Mouse (Mus musculus): ENCODE results near the gene Ppp2r5b. TPM values are rescaled to one million over a fixed set of nuclear protein-coding genes. Genes with fewer than 3 reads are reported as not detected.

Gene Ppp2r5b
- polyA plus RNA-seq, 1 experiment = 3.0 TPM

GRCm38 (mm10) chr19:6231036-6231435, 4.6 kb downstream of the Ppp2r5b start:
- Histone ChIP-seq H3K4me1 (ENCODE audit: control insufficient read depth) (peaks cover 36% of the 10 kb centered on the region), H3K9me3 (ENCODE audit: control insufficient read depth, low read length) (no peaks in the 10 kb centered on the region), H3K4me3 (replicated peaks) (no peak overlapping the region), H3K27me3 (ENCODE audit: control insufficient read depth) (no peaks in the 10 kb centered on the region), H3K36me3 (ENCODE audit: control insufficient read depth) (peaks cover 28% of the 10 kb centered on the region)
- no peak for TF ChIP-seq TAL1 (IDR thresholded peaks at IDR 0.05; ENCODE audit: low read length)
- TF ChIP-seq GATA1 (IDR thresholded peaks at IDR 0.05; ENCODE audit: low read length) = no peak

DNA sequence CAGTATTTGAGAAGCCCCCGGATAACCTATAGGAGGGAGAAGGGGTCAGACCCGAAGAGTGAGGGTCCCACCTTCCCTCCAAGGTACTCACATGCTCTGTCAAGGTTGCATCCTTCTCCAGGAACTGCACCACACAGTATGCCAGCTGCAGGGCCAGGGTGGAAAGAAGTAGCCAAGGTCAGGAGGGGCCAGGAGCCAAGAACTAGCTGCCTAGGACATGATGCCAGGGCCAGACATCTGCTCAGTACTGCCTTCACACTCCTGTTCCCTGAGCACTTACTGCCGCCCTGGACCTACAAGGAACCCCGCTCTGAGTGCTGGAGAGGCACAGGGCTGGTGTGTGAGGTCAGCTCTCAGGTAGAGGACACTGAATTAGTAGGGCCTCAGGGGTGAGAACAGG, 5.3 kb downstream of the Ppp2r5b start:
- peaks cover 28% of the 10 kb centered on the region for H3K36me3 ChIP-seq (ENCODE audit: control insufficient read depth)
- TF ChIP-seq GATA1 (IDR thresholded peaks at IDR 0.05; ENCODE audit: low read length) = no peak
- TF ChIP-seq TAL1 (IDR thresholded peaks at IDR 0.05; ENCODE audit: low read length) = no peak
- no peaks in the 10 kb centered on the region for H3K27me3 ChIP-seq (ENCODE audit: control insufficient read depth)

DNA sequence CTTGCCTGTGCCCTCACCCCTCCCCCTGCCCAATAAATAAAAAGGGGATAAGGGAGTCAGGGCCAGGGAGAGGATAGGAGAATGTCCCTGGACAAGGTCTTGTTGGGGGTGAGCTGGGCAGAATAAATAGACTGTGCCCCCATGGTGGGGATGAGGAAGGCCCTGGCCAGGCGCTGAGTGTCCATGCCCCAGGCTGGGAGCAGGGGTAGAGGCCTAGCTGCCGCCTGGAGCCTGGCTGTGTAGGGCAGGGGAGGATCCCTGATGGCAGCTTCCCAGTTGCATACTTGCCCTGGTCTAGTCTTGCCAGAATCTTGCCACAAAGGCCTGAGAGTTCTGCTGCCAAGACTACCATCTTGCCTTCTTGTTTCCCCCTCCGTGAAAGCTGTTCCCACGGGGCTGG, 7.8 kb downstream of the Ppp2r5b start:
- Histone ChIP-seq H3K36me3 (ENCODE audit: control insufficient read depth) (peaks cover 25% of the 10 kb centered on the region), H3K4me1 (ENCODE audit: control insufficient read depth) (peaks cover 9% of the 10 kb centered on the region), H3K9me3 (ENCODE audit: control insufficient read depth, low read length) (no peaks in the 10 kb centered on the region), H3K27me3 (ENCODE audit: control insufficient read depth) (no peaks in the 10 kb centered on the region), H3K4me3 (replicated peaks) (no peak overlapping the region)
- TF ChIP-seq TAL1 (IDR thresholded peaks at IDR 0.05; ENCODE audit: low read length) = no peak
- TF ChIP-seq GATA1 (IDR thresholded peaks at IDR 0.05; ENCODE audit: low read length) = no peak

More for the DNA sequence above, 5.3 kb downstream of the Ppp2r5b start:
- Histone ChIP-seq H3K9me3 (ENCODE audit: control insufficient read depth, low read length) (no peaks in the 10 kb centered on the region), H3K4me3 (replicated peaks) (no peak overlapping the region), H3K4me1 (ENCODE audit: control insufficient read depth) (peaks cover 31% of the 10 kb centered on the region)

GRCm38 (mm10) chr19:6226763-6227162, 8.9 kb downstream of the Ppp2r5b start:
- H3K36me3 ChIP-seq (ENCODE audit: control insufficient read depth) = peaks cover 21% of the 10 kb centered on the region

GRCm38 (mm10) chr19:6226135-6226534, 9.5 kb downstream of the Ppp2r5b start, which contains the start of gene Gpha2:
Gene Gpha2, plus strand, starts transcription at chr19:6226380.
- Histone ChIP-seq H3K36me3 (ENCODE audit: control insufficient read depth) (peaks cover 21% of the 10 kb centered on the region), H3K4me1 (ENCODE audit: control insufficient read depth) (peaks cover 9% of the 10 kb centered on the region), H3K4me3 (replicated peaks) (no peak within 1 kb of the TSS), H3K27me3 (ENCODE audit: control insufficient read depth) (no peaks in the 10 kb centered on the region), H3K9me3 (ENCODE audit: control insufficient read depth, low read length) (no peaks in the 10 kb centered on the region)
- TF ChIP-seq GATA1 (IDR thresholded peaks at IDR 0.05; ENCODE audit: low read length) = no peak

More at GRCm38 (mm10) chr19:6226763-6227162, 8.9 kb downstream of the Ppp2r5b start:
- Histone ChIP-seq H3K4me1 (ENCODE audit: control insufficient read depth) (peaks cover 9% of the 10 kb centered on the region), H3K27me3 (ENCODE audit: control insufficient read depth) (no peaks in the 10 kb centered on the region), H3K4me3 (replicated peaks) (no peak overlapping the region), H3K9me3 (ENCODE audit: control insufficient read depth, low read length) (no peaks in the 10 kb centered on the region)
- TF ChIP-seq GATA1 (IDR thresholded peaks at IDR 0.05; ENCODE audit: low read length) = no peak
- no peak for TF ChIP-seq TAL1 (IDR thresholded peaks at IDR 0.05; ENCODE audit: low read length)

GRCm38 (mm10) chr19:6218606-6219005, 17.1 kb downstream of the Ppp2r5b start:
- Histone ChIP-seq H3K27me3 (ENCODE audit: control insufficient read depth) (no peaks in the 10 kb centered on the region; the same call in 1 of the 2 replicates), H3K36me3 (ENCODE audit: control insufficient read depth) (no peaks in the 10 kb centered on the region), H3K9me3 (ENCODE audit: control insufficient read depth, low read length) (no peaks in the 10 kb centered on the region), H3K4me1 (ENCODE audit: control insufficient read depth) (no peaks in the 10 kb centered on the region), H3K4me3 (replicated peaks) (no peak overlapping the region)
- TF ChIP-seq GATA1 (IDR thresholded peaks at IDR 0.05; ENCODE audit: low read length) = no peak
- TF ChIP-seq TAL1 (IDR thresholded peaks at IDR 0.05; ENCODE audit: low read length) = no peak

DNA sequence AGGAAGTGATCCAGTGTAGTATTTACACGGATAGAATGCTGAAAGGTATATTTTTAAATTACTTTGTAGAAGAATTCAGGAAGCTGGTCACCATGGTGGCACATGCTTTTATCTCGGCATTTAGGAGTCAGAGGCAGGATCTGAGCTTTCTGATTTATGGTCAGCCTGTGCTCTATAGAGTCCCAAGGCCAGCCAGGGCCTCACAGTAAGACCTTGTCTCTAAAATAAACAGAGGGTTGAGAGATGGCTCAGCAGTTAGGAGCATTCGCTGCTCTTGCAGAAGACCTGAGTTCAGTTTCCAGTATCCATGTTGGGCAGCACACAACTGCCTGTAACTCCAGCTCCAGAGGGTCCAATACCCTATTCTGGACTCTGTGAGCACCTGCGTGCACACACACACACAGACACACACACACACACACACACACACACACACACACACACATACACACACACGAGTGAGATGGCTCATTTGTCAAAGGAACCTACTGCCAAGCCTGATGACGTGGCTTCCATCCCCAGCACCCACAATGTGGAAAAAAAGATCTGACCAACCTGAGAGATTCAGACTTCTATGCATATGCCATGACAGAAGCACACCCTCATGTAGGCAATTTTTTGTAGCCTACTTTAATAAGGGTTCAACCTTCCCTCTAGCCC, 19.5 kb downstream of the Ppp2r5b start:
- Histone ChIP-seq H3K4me1 (ENCODE audit: control insufficient read depth) (no peaks in the 10 kb centered on the region), H3K36me3 (ENCODE audit: control insufficient read depth) (no peaks in the 10 kb centered on the region), H3K27me3 (ENCODE audit: control insufficient read depth) (no peaks in the 10 kb centered on the region; the same call in 1 of the 2 replicates), H3K4me3 (replicated peaks) (no peak overlapping the region), H3K9me3 (ENCODE audit: control insufficient read depth, low read length) (no peaks in the 10 kb centered on the region)
- TF ChIP-seq TAL1 (IDR thresholded peaks at IDR 0.05; ENCODE audit: low read length) (no peak), GATA1 (IDR thresholded peaks at IDR 0.05; ENCODE audit: low read length) (no peak)

GRCm38 (mm10) chr19:6206716-6207115, 29.0 kb downstream of the Ppp2r5b start:
- H3K27me3 ChIP-seq (ENCODE audit: control insufficient read depth) = no peaks in the 10 kb centered on the region
- no peak overlapping the region for H3K4me3 ChIP-seq (replicated peaks)
- TF ChIP-seq GATA1 (IDR thresholded peaks at IDR 0.05; ENCODE audit: low read length) (no peak), TAL1 (IDR thresholded peaks at IDR 0.05; ENCODE audit: low read length) (no peak)
- H3K36me3 ChIP-seq (ENCODE audit: control insufficient read depth) = no peaks in the 10 kb centered on the region
- no peaks in the 10 kb centered on the region for H3K9me3 ChIP-seq (ENCODE audit: control insufficient read depth, low read length)
- H3K4me1 ChIP-seq (ENCODE audit: control insufficient read depth) = no peaks in the 10 kb centered on the region

- H3K9me3 ChIP-seq (ENCODE audit: control insufficient read depth, low read length) = no peaks in the 10 kb centered on the region
- no peaks in the 10 kb centered on the region for H3K36me3 ChIP-seq (ENCODE audit: control insufficient read depth)
- H3K4me1 ChIP-seq (ENCODE audit: control insufficient read depth) = no peaks in the 10 kb centered on the region
- no peak overlapping the region for H3K4me3 ChIP-seq (replicated peaks)
- H3K27me3 ChIP-seq (ENCODE audit: control insufficient read depth) = no peaks in the 10 kb centered on the region
- TF ChIP-seq GATA1 (IDR thresholded peaks at IDR 0.05; ENCODE audit: low read length) = no peak
- no peak for TF ChIP-seq TAL1 (IDR thresholded peaks at IDR 0.05; ENCODE audit: low read length)
Measured at GRCm38 (mm10) chr19:6204265-6204664, 31.4 kb downstream of the Ppp2r5b start.

Measured in erythroblast, embryonic 14.5 days (primary cell).